Mouse (Mus musculus): Measurements from ENCODE around the gene a. TPM values are rescaled to one million over a fixed set of nuclear protein-coding genes. Genes with fewer than 3 reads are reported as not detected.
A peak's percentile ranks its signal among the peaks of the same experiment; 100 is the strongest.
"Not testable (repeated sequence)": the region's sequence is repeated elsewhere in the genome, so short reads cannot be mapped to it uniquely, and the experiment has no call there.

Gene a
- polyA plus RNA-seq, 1 experiment = not detected

GRCm38 (mm10) chr2:154991411-154991810, 200.2 kb downstream of the a start:
- DNase-seq (ENCODE audit: low spot score) = no peak

- DNase-seq (ENCODE audit: low spot score) = no peak
Measured at GRCm38 (mm10) chr2:154992083-154992482, 200.9 kb downstream of the a start.

- no peak for DNase-seq (ENCODE audit: low spot score)
Measured at GRCm38 (mm10) chr2:155005491-155005890, 214.3 kb downstream of the a start.

GRCm38 (mm10) chr2:155011086-155011656, 220.0 kb downstream of the a start:
- DNase-seq (ENCODE audit: low spot score) = no peak

- no peak for DNase-seq (ENCODE audit: low spot score)
Measured at GRCm38 (mm10) chr2:155012991-155013390, 221.8 kb downstream of the a start.

GRCm38 (mm10) chr2:155016751-155017150, 225.5 kb downstream of the a start:
- not testable (repeated sequence) for DNase-seq (ENCODE audit: low spot score)

- DNase-seq (ENCODE audit: low spot score) = not testable (repeated sequence)
Measured at GRCm38 (mm10) chr2:155018251-155018755, 227.1 kb downstream of the a start, which contains the start of gene Gm14226. Gene Gm14226 (plus strand): TSS chr2:155018266.

GRCm38 (mm10) chr2:155018762-155019641, 227.8 kb downstream of the a start:
- DNase-seq (ENCODE audit: low spot score) = peak; percentile 47

GRCm38 (mm10) chr2:155019673-155020072, 228.5 kb downstream of the a start:
- peak; percentile 74 for DNase-seq (ENCODE audit: low spot score)

GRCm38 (mm10) chr2:155020247-155020826, 229.1 kb downstream of the a start:
- DNase-seq (ENCODE audit: low spot score) = not testable (repeated sequence)

GRCm38 (mm10) chr2:155030831-155031230, 239.6 kb downstream of the a start:
- no peak for DNase-seq (ENCODE audit: low spot score)

GRCm38 (mm10) chr2:155032938-155033710, 241.9 kb downstream of the a start:
- no peak for DNase-seq (ENCODE audit: low spot score)

GRCm38 (mm10) chr2:155039956-155040355, 248.8 kb downstream of the a start:
- DNase-seq (ENCODE audit: low spot score) = no peak

- no peak for DNase-seq (ENCODE audit: low spot score)
Measured at GRCm38 (mm10) chr2:155044542-155044941, 253.3 kb downstream of the a start.

- no peak for DNase-seq (ENCODE audit: low spot score)
Measured at GRCm38 (mm10) chr2:155045075-155045474, 253.9 kb downstream of the a start.

- no peak for DNase-seq (ENCODE audit: low spot score)
Measured at GRCm38 (mm10) chr2:155046803-155047202, 255.6 kb downstream of the a start.

- DNase-seq (ENCODE audit: low spot score) = no peak
Measured at GRCm38 (mm10) chr2:155047452-155048178, 256.4 kb downstream of the a start.

GRCm38 (mm10) chr2:155050108-155050503, 258.9 kb downstream of the a start:
- DNase-seq (ENCODE audit: low spot score) = no peak

- peak; percentile 83 for DNase-seq (ENCODE audit: low spot score)
Measured at GRCm38 (mm10) chr2:155050504-155051236, 259.5 kb downstream of the a start.

- DNase-seq (ENCODE audit: low spot score) = no peak
Measured at GRCm38 (mm10) chr2:155051622-155052351, 260.6 kb downstream of the a start.
